Mouse (Mus musculus) cerebellum, adult 2 months (tissue): ENCODE results near the gene Pigf. TPM values are rescaled to one million over a fixed set of nuclear protein-coding genes. Genes with fewer than 3 reads are reported as not detected.

Source experiments
- DNase-seq, 2 experiments: peaks; one replicate each; pipeline ENCODE4 v3.0.0; 2021
- H3K27ac ChIP-seq: fragments of 200-500 bp; 2 replicates; pipeline ENCODE4 v1.5.1; 2012; ENCODE audit warnings: low read length, control low read depth, inconsistent platforms; ENCODE audit not compliant: insufficient read depth
- H3K27me3 ChIP-seq: fragments of 200-500 bp; 2 replicates; pipeline ENCODE4 v1.6.1; 2012; ENCODE audit warnings: inconsistent platforms, mild to moderate bottlenecking, low read length, moderate library complexity; ENCODE audit not compliant: control insufficient read depth, insufficient read depth
- H3K4me1 ChIP-seq: fragments of 200-500 bp; 2 replicates; pipeline ENCODE4 v1.6.1; 2011; ENCODE audit warnings: low read length; ENCODE audit not compliant: control insufficient read depth, insufficient read depth
- H3K4me3 ChIP-seq: fragments of 200-500 bp; replicated peaks from 2 replicates; pipeline ENCODE3; 2011; ENCODE audit warnings: mild to moderate bottlenecking, low read depth, low read length, control low read depth; ENCODE audit not compliant: insufficient read depth
- CTCF ChIP-seq: fragments of 200-500 bp; IDR thresholded peaks from 2 replicates; pipeline ENCODE4 v1.5.1; 2011; ENCODE audit warnings: low read depth, mild to moderate bottlenecking, control low read depth, low read length, moderate library complexity, borderline replicate concordance; ENCODE audit not compliant: insufficient read depth
- POLR2A ChIP-seq: fragments of 200-500 bp; IDR thresholded peaks from 2 replicates; pipeline ENCODE4 v1.6.1; 2011; ENCODE audit warnings: low read length, control low read depth, borderline replicate concordance; ENCODE audit not compliant: insufficient read depth
- WGBS: fragments of 180-500 bp; shearing (Covaris S2); methylation state at CpG from one replicate; pipeline ENCODE4 v1.1.7; 2018; 5-methylcytosine and 5-hydroxymethylcytosine counted together
- polyA plus RNA-seq: library from polyadenylated mRNA; depleted of rRNA; stranded (reverse); fragments of >200 nt; gene quantifications from 2 replicates; pipeline ENCODE4 v1.2.3, GENCODE M21; 2012

Gene Pigf
- polyA plus RNA-seq, 1 experiment = 18.2 TPM

DNA sequence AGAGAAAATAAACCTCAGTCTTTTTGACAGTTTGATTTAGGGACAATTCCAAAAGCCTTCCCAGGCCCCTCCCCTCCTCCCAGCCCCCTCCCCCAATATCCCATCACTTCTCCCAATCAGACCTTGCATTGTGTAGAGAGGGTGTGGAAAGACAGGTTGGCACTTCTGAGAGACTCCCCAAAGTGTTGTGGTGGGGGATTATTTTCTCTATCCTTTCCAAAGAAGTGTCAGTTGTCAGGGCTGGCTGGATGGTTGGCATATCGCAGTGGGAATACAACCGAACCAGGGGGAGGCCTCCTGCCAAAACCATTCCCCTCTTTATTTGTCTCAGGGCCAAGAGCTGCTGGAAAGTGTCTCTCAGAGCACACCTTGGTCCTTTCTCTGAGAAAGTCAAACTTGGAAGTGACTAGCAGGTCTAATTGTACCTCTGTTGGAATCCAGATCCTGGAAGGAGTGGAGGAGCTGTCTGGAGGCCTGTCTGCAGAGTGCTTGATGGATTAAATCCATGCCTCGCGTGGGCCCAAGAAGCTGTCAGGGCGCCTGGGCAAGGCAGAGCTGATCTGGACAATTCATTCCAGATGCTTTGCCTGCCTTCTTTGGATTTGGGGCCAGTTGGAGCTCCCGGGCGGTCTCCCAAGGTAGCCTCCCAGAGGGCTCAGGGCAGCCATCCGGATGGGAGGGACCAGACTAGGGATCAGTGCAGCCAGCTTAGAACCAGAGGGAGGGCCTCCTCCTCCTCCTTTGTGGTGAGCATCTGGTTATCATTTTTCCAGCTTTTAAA, 32.5 kb upstream of the Pigf start:
- DNase-seq = no peak
- no peak overlapping the region for H3K4me3 ChIP-seq
- TF ChIP-seq CTCF = no peak
- no peak for TF ChIP-seq POLR2A
- H3K27ac ChIP-seq = no peak overlapping the region
- no peaks in the 10 kb centered on the region for H3K27me3 ChIP-seq
- no peaks in the 10 kb centered on the region for H3K4me1 ChIP-seq
- 34% methylated on average over 8 of the region's 8 CpGs for WGBS

DNA sequence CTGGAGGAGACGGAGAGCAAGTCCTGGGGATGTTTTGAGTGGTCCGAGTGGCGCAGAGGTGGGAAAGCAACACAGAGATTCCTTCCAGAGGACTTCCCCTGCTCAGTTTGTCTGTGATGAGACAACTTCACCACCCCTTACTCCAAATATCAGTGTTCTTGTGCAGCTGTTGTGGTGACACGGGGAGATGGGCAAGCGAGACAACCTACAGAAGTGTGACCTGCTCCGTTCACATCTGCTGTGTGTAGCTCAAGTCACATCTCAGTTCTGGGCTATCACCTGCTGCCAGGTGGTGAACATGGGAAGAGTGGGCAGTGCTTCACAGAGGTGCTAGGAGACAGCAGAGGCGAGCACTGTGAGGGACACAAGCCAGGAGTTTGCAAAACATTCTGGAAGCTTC, 31.6 kb upstream of the Pigf start:
- TF ChIP-seq POLR2A (no peak), CTCF (no peak)
- no peak overlapping the region for H3K27ac ChIP-seq
- no peak overlapping the region for H3K4me3 ChIP-seq
- H3K4me1 ChIP-seq = no peaks in the 10 kb centered on the region
- no peaks in the 10 kb centered on the region for H3K27me3 ChIP-seq
- no peak for DNase-seq
- 80% methylated on average over 7 of the region's 7 CpGs for WGBS

DNA sequence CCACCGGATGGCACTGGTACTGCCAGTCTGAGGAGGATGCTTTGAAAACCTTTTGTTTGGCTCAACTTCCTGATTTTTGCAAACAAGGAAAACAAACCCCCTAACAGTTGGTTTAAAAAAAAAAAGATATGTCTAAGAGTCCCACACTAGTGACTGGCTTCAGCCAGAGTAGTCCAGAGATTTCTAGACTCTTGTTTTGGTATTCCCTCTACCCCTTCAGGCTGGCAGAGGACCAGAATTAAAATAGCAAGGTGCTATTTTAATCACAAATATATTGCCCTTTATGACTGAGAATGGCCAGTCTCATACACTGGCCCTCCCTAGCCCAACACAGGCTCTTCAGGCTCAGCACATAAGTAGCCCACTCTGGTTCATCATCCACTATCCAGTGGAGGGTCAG, 30.5 kb upstream of the Pigf start:
- no peak for TF ChIP-seq POLR2A
- TF ChIP-seq CTCF = no peak
- no peak for DNase-seq
- H3K4me1 ChIP-seq = no peaks in the 10 kb centered on the region
- H3K4me3 ChIP-seq = no peak overlapping the region
- no peaks in the 10 kb centered on the region for H3K27me3 ChIP-seq
- no peak overlapping the region for H3K27ac ChIP-seq
- WGBS = 61% methylated on average over 1 of the region's 1 CpGs

DNA sequence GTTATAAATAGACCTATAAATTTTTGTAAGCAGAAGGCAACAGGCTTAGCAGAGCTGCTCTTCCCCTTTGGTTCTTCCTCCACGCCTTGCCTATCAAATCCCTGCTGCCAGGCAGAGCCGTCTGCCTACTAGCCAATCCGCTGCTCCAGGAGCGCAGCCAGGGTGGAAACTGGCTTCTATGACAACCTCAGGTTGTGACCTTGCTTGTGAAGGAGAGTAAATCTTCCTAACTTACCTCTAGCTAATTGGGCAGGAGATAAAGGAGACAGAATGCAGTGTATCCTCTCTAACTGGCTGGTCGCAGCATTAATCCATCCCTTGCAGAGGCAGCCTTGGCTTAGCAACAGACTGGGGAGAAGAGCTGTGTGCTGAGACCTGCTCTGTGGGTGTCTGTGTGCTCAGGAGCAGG, 29.8 kb upstream of the Pigf start:
- WGBS = 44% methylated on average over 5 of the region's 5 CpGs

DNA sequence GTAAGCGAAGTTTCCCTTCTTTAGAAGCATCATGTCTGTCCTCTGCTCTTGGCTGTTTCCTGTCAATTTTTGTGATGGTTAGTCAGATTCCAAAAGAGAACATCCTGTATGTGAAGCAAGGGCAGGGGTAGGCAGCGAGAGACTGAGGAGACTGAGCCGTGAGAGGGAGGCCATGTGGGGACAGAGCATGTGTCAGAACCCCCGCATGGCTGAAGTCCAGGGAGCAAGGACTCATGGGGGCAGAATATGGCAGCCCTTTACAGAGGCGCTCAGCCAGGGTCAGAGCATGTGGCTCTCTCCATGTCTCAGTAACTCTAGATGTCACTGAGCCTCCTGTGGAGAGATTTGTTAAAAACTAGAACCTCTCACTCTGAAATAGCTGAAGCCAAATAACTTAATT, 28.7 kb upstream of the Pigf start:
- TF ChIP-seq POLR2A = no peak
- no peak for TF ChIP-seq CTCF
- WGBS = 45% methylated on average over 5 of the region's 5 CpGs
- H3K27ac ChIP-seq = no peak overlapping the region
- no peaks in the 10 kb centered on the region for H3K4me1 ChIP-seq
- H3K27me3 ChIP-seq = no peaks in the 10 kb centered on the region
- DNase-seq = no peak
- H3K4me3 ChIP-seq = no peak overlapping the region

More for the DNA sequence above, 29.8 kb upstream of the Pigf start:
- DNase-seq = peak in 1 of 2 experiments; percentile 34
- H3K27me3 ChIP-seq = no peaks in the 10 kb centered on the region
- no peaks in the 10 kb centered on the region for H3K4me1 ChIP-seq
- H3K27ac ChIP-seq = no peak overlapping the region
- no peak for TF ChIP-seq CTCF
- TF ChIP-seq POLR2A = no peak
- H3K4me3 ChIP-seq = no peak overlapping the region

DNA sequence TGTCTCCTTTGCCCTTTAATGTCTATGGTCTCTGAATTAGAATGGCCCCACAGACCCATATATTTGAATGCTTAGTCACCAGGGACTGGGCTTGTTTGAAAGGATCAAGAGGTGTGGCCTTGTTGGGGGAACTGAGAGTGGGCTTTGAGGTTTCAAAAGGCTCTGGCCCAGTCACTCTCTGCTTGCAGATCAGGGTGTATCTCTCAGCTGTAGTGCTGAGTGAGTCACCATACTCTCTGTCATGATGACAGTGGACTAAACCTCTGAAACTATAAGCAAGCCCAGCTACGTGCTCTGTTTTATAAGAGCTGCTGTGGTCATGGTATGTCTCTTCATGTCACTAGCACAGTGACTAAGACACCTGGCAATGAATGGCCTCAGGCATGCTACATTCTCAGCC, 27.2 kb upstream of the Pigf start:
- H3K4me3 ChIP-seq = no peak overlapping the region
- WGBS = 100% methylated on average over 1 of the region's 1 CpGs
- H3K27ac ChIP-seq = no peak overlapping the region
- TF ChIP-seq POLR2A (no peak), CTCF (no peak)
- no peak for DNase-seq
- H3K4me1 ChIP-seq = no peaks in the 10 kb centered on the region
- no peaks in the 10 kb centered on the region for H3K27me3 ChIP-seq

DNA sequence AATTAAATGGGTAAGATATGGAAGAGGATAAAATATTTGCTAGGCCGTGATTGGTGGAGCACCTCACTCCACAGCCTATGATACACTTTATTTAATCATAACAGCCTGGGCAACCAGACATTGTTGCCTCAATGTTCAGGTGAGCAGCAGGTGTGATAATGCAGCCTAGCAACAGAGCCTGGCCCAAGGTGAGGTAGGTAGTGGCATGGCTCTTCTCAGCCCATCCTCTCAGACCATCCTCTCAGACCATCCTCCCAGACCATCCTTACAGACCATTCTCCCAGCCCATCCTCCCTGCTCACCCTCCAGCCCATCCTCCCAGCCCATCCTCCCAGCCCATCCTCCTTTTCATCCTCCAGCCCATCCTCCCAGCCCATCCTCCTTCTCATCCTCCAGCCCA, 26.4 kb upstream of the Pigf start:
- Histone ChIP-seq H3K4me3 (no peak overlapping the region), H3K4me1 (no peaks in the 10 kb centered on the region), H3K27ac (no peak overlapping the region), H3K27me3 (no peaks in the 10 kb centered on the region)
- no peak for DNase-seq
- no peak for TF ChIP-seq POLR2A
- no peak for TF ChIP-seq CTCF
- WGBS = 97% methylated on average over 1 of the region's 1 CpGs

DNA sequence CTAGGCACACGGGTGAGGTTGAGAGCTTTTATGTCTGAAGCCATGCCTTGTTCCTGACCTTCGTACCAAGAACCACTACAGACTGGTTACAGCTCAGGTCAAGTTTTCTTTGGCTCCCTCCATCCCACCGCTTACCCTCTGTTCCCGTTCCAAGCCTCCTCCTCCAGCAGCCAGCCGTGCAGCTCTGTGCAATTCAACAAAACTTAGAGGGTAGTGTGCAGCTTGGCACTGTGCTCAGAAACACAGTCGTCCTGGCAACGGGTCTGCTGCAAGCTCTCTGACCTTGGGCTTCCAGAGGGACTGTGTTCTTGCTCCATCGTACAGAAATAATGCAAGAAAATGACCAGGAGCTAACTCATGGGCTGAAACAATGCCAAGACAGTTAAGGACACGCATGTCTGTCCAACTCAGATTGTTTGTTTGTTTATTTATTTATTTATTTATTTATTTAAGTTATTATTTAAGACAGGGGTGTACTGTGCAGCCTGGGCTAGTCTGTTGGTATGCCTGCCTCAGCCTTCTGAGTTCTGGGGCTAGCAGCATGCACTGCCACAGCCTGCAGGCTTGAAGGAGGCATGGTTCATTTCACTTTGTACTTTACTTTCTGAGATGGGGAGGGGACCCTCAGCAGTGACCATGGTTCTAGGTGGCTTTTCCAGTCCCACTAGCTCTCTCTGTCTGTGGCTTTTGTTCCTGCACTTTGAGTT, 25.4 kb upstream of the Pigf start:
- Histone ChIP-seq H3K4me1 (no peaks in the 10 kb centered on the region), H3K27ac (no peak overlapping the region), H3K4me3 (no peak overlapping the region), H3K27me3 (no peaks in the 10 kb centered on the region)
- peak in 1 of 2 experiments; percentile 23 for DNase-seq
- 11% methylated on average over 9 of the region's 9 CpGs for WGBS
- TF ChIP-seq POLR2A = no peak
